Comparison of ENCODE assay signal across 9 mouse cellular contexts in the genomic region with DNA sequence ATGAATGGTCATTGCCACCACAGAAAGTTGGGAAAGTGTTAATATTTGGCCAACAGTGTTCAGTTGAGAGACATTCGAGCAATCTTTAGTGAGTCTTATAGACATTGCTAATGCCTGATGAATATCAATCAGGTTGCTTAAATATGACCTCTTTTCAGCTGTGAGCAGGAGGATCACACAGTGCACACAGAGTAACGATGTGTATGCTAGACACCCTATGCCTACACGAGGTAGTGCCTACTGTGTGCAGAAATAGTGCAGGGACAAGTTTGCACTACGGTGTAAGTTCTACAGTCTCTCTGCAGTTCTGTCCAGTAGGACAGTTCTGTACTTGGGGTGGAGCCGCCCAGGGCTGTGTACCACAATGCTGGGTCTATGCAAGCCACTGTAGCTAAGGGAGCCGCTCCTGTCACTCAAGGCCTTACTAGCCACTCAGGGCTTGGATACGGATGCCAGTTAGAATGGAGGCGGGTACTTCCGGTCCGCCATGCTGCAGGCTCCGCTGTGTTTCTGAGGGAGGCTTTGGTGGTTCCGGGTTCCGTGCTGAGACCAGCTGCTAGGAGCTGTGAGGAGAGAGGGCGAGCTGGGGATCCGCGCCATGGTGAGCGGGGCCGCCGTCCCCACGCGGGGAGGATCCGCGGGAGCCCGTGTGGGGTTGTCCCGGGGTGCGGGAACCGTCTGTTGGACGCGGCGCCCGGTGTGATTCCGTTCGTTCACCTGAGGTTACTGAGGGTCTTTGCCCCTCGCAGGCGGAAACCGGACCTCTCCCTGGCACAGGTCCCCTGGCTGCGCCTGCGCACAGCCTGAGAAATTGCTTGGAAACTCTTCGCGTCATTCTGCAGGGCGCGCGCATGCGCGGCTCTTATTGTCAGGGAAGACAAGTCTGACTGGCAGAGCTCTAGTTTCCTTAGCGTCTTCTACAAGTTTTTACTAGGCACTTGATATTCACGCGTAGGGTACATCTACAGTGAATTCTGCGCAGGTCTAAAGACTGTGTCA. TPM values are rescaled to one million over a fixed set of nuclear protein-coding genes. Genes with fewer than 3 reads are reported as not detected.
A peak's percentile ranks its signal among the peaks of the same experiment; 100 is the strongest.
DNase-seq lines count a peak whose midpoint lies in the region; ATAC-seq and TF ChIP-seq lines count a peak whose summit lies in the region.
"Not testable (repeated sequence)": the region's sequence is repeated elsewhere in the genome, so short reads cannot be mapped to it uniquely, and the experiment has no call there.
"Had no signal": no experiment of that assay in that cellular context is flagged by ENCODE, and none has a peak within 500 bp of the region (broad histone marks: within the 10 kb centered on the region; RNA-seq: fewer than 3 reads in every experiment).

A gene (plus strand): TSS at position 526 of the 999 bp plus-strand sequence.

- peak; percentile 100 for ATAC-seq in forebrain, embryonic 11.5 days (replicated peaks; ENCODE audit: low FRiP score)
- peak; percentile 100 for ATAC-seq in intestine, embryonic 15.5 days
- ATAC-seq in lung, embryonic 16.5 days (ENCODE audit: low read depth) = peak; percentile 100
- peak; percentile 100 for ATAC-seq in neural tube, embryonic 14.5 days (ENCODE audit: low read depth)

- peak; percentile 10 to 15 for DNase-seq in cerebellum, adult 18-20 months
- not testable (repeated sequence) for DNase-seq in forebrain, embryonic 11.5 days (ENCODE audit: low spot score)
- DNase-seq in heart, adult 9 months (ENCODE audit: low spot score in 2 of 2) = peak; percentile 0 to 6
- DNase-seq in left cerebral cortex, adult 2 months (ENCODE audit: extremely low spot score in 1 of 2, low spot score in 2 of 2) = peak; percentile 5 to 7
- peak; percentile 2 for DNase-seq in thymus, postnatal 14 days

- not testable (repeated sequence) for H3K4me1 ChIP-seq in forebrain, embryonic 11.5 days (replicated peaks; ENCODE audit: control insufficient read depth, insufficient read depth, low read length); intestine, embryonic 15.5 days (replicated peaks); lung, embryonic 16.5 days (replicated peaks; ENCODE audit: control insufficient read depth, insufficient read depth, low read length); neural tube, embryonic 14.5 days (ENCODE audit: control insufficient read depth, insufficient read depth, low read length)

- not testable (repeated sequence) for TF ChIP-seq CTCF in left cerebral cortex, adult 2 months (IDR thresholded peaks at IDR 0.05)

- not testable (repeated sequence) for H3K36me3 ChIP-seq in forebrain, embryonic 11.5 days (ENCODE audit: control insufficient read depth, insufficient read depth, low read length); intestine, embryonic 15.5 days; lung, embryonic 16.5 days (ENCODE audit: control insufficient read depth, insufficient read depth, low read length); neural tube, embryonic 14.5 days (ENCODE audit: control insufficient read depth, insufficient read depth, low read length)

- H3K9me3 ChIP-seq in forebrain, embryonic 11.5 days (ENCODE audit: control insufficient read depth, low read length); intestine, embryonic 15.5 days; lung, embryonic 16.5 days (ENCODE audit: control insufficient read depth, low read length); neural tube, embryonic 14.5 days (ENCODE audit: control insufficient read depth, low read length): not testable (repeated sequence)

- H3K27me3 ChIP-seq in forebrain, embryonic 11.5 days (ENCODE audit: control insufficient read depth, insufficient read depth, low read length); intestine, embryonic 15.5 days (replicated peaks); lung, embryonic 16.5 days (ENCODE audit: control insufficient read depth, insufficient read depth, low read depth, low read length); neural tube, embryonic 14.5 days (ENCODE audit: control insufficient read depth, insufficient read depth, low read length): not testable (repeated sequence)

- intact Hi-C loops in left cerebral cortex, adult 2 months (cut with DNase I) = not testable (repeated sequence)

- H3K9ac ChIP-seq in forebrain, embryonic 11.5 days (ENCODE audit: low read length); intestine, embryonic 15.5 days; lung, embryonic 16.5 days (ENCODE audit: low read length); neural tube, embryonic 14.5 days (replicated peaks; ENCODE audit: low read depth, low read length): not testable (repeated sequence)

- not testable (repeated sequence) for H3K4me2 ChIP-seq in forebrain, embryonic 11.5 days (ENCODE audit: low read depth, low read length, severe bottlenecking); intestine, embryonic 15.5 days (replicated peaks); lung, embryonic 16.5 days (ENCODE audit: low read depth, low read length); neural tube, embryonic 14.5 days (ENCODE audit: low read depth, low read length)

- H3K27ac ChIP-seq in forebrain, embryonic 11.5 days (ENCODE audit: low read depth, low read length); intestine, embryonic 15.5 days; left cerebral cortex, adult 2 months; lung, embryonic 16.5 days (ENCODE audit: low read length); neural tube, embryonic 14.5 days (ENCODE audit: low read depth, low read length): not testable (repeated sequence)

- not testable (repeated sequence) for H3K4me3 ChIP-seq in forebrain, embryonic 11.5 days (ENCODE audit: low read depth, low read length); intestine, embryonic 15.5 days (replicated peaks); left cerebral cortex, adult 2 months; lung, embryonic 16.5 days (ENCODE audit: low read length); neural tube, embryonic 14.5 days (ENCODE audit: low read depth, low read length)

- WGBS in forebrain, embryonic 11.5 days = 36% methylated on average over 3 of the region's 49 CpGs
- 44% methylated on average over 5 of the region's 49 CpGs for WGBS in intestine, embryonic 15.5 days
- 30% methylated on average over 4 of the region's 49 CpGs for WGBS in lung, embryonic 16.5 days
- WGBS in neural tube, embryonic 14.5 days = 22% methylated on average over 4 of the region's 49 CpGs

RNA-seq across cellular contexts. Expression of the gene that starts here (rescaled TPM):
- 10.2 and 11.7 TPM in 2 replicates for polyA plus RNA-seq in forebrain, embryonic 11.5 days (2014; fragmentation: Nextera tagmentation; extraction: Ambion mirVana)
- 5.5 and 6.3 TPM in 2 replicates for polyA plus RNA-seq in intestine, embryonic 15.5 days (2015; fragmentation: Nextera tagmentation; extraction: Ambion mirVana)
- 1 to 10 TPM; 3.2 to 3.7 TPM for total RNA-seq in left cerebral cortex, adult 2 months (2021)
- 9.0 and 10.9 TPM in 2 replicates for polyA plus RNA-seq in lung, embryonic 16.5 days (2015; fragmentation: Nextera tagmentation; extraction: Ambion mirVana)
- 14.9 and 16.5 TPM in 2 replicates for polyA plus RNA-seq in neural tube, embryonic 14.5 days (2014; fragmentation: Nextera tagmentation; extraction: Ambion mirVana)
- polyA plus RNA-seq: myocyte had no signal
